Mouse (Mus musculus) hindbrain, embryonic 10.5 days (tissue): ENCODE measurements around the gene Dok3. TPM values are rescaled to one million over a fixed set of nuclear protein-coding genes. Genes with fewer than 3 reads are reported as not detected.

Experiments used
- DNase-seq: peaks from one replicate; pipeline ENCODE4 v3.0.0-alpha.2; 2017; ENCODE audit warnings: low spot score
- H3K27ac ChIP-seq: fragments of 300-500 bp; sonication (generic); 2 replicates; pipeline ENCODE4 v1.5.1; 2016; ENCODE audit warnings: mild to moderate bottlenecking, moderate library complexity
- H3K27me3 ChIP-seq: fragments of 300-500 bp; sonication (generic); 2 replicates; pipeline ENCODE4 v1.6.1; 2016; ENCODE audit warnings: mild to moderate bottlenecking; ENCODE audit not compliant: poor library complexity, insufficient read depth, severe bottlenecking
- H3K36me3 ChIP-seq: fragments of 300-500 bp; sonication (generic); 2 replicates; pipeline ENCODE4 v1.6.1; 2016; ENCODE audit warnings: mild to moderate bottlenecking, moderate library complexity
- H3K4me1 ChIP-seq: fragments of 300-500 bp; sonication (generic); replicated peaks from 2 replicates; pipeline ENCODE4 v1.6.1; 2016; ENCODE audit warnings: mild to moderate bottlenecking
- H3K4me3 ChIP-seq: fragments of 300-500 bp; sonication (generic); 2 replicates; pipeline ENCODE4 v1.5.1; 2016; ENCODE audit warnings: mild to moderate bottlenecking, moderate library complexity
- H3K9me3 ChIP-seq: fragments of 300-500 bp; sonication (generic); 2 replicates; pipeline ENCODE4 v1.6.1; 2016; ENCODE audit warnings: mild to moderate bottlenecking, moderate library complexity
- WGBS: fragments of 180-500 bp; shearing (Covaris S2); methylation state at CpG from one replicate; pipeline ENCODE4 v1.1.7; 2016; 5-methylcytosine and 5-hydroxymethylcytosine counted together
- polyA plus RNA-seq: library from polyadenylated mRNA; unstranded; fragments of >200 nt; fragmentation: Nextera tagmentation; extraction: Ambion mirVana; gene quantifications from 2 replicates; pipeline ENCODE4 v1.2.1, GENCODE M21; 2016

Gene Dok3
- polyA plus RNA-seq, 1 experiment from 2014 or later: 3.9 TPM

DNA sequence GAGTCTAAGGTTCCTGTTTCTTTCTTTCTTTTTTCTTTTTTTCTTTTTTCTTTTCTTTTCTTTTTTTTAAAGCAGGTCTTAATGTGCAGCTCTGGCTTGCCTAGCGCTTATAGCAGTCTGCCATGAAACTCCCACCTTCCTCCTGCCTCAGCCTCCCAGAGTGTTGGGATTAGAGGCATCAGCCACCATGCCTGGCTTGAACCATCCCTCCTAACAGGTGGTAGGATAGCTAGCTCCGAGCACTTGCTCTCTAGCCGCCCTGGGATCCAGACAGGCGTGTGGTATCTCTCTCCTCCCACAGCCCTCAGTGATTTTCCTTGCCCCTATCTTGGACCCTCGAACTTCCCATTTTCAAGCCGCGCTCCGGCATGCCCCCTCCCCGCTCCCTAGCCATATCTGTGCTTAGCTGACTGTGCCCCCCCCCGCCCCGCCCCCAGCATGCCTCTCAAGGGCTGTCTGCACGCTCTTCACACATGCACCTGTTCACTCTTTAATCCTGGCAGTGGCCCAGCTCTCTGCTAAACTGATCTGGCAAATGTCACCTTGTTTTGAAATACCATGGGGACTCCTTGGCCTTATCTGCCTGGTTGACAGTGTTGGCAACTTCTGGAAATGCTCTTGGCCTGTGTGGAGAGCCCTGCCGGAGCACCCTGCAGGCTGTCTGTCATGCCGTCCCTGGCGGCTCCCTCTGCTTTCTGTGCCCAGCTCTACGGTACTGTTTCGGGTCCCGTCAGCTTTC, 34.0 kb downstream of the Dok3 start:
- Histone ChIP-seq H3K4me1 (peaks cover 32% of the 10 kb centered on the region), H3K27ac (no peak overlapping the region), H3K4me3 (no peak overlapping the region), H3K27me3 (peaks cover 8% of the 10 kb centered on the region; the same call in 1 of the 2 replicates), H3K9me3 (no peaks in the 10 kb centered on the region), H3K36me3 (peaks cover 26% of the 10 kb centered on the region)
- no peak for DNase-seq
- 25% methylated on average over 18 of the region's 18 CpGs for WGBS

DNA sequence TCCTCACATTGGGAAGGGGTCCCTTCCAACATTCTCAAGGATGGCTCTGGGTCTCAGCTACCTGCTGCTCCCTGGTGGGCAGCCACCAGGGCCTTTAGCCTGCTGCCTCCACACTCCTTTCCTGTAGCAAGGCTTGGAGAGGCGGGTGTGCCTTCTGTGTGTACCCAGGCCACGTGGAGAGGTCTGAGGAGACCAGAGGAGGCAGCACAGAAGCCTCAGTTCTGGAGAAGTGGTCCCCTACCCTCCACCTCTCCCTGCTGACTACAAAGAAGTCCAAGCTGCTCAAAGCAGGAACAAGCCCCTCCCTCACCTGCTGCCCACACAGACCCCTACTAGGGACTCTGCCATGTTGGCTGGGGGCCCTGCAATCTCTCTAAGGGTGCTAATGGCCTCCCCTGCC, 34.8 kb downstream of the Dok3 start:
- H3K36me3 ChIP-seq: peaks cover 23% of the 10 kb centered on the region
- H3K9me3 ChIP-seq: no peaks in the 10 kb centered on the region
- peak overlapping the region; percentile 45 for H3K27ac ChIP-seq
- 33% methylated on average over 2 of the region's 2 CpGs for WGBS
- peaks cover 32% of the 10 kb centered on the region for H3K4me1 ChIP-seq
- no peak overlapping the region for H3K4me3 ChIP-seq
- H3K27me3 ChIP-seq: peaks cover 8% of the 10 kb centered on the region; the same call in 1 of the 2 replicates
- DNase-seq: no peak

DNA sequence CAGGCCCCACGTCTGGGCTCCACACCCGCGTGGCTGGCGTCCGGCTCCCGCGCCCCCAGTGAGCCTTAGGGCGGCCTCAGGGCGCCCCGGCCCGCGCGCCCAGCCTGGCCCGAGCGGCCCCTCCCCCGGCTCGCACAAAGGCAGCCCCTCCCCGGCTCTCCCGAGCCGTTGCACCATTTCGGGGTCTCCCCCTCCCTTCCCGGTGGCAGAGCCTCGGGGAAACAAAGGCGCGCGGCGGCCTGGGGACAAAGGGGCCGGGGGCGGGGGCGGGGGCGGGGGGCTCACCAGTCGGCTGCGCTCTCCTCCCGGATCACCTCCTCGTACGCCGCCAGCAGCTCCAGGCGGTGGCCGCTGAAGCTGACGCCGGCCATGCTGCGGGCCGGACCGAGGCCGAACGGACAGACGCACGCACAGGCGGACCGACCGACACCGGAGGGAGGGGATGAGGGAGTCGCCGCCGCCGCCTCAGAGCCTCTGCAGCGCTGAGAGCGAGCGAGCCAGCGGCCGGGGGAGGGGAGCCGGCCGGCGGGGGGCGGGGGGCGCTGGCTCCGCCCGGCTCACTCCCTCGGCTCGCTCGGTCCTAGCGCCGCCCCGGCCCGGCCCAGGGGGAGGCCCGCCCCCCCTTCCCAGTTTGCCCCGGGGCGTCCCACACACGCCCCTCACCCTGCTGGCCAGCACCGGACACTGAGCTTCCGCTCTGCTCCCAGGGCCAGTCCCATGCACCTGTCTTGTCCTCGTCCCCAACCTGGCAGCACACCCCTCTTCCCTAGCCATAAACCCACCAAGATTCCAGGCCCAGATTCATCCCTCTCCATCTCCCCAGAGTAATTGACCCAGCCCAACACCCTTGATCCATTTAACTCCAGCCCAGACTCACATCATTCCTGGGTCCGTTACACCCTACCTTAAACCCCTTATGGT, 41.3 kb downstream of the Dok3 start, which contains the start of gene Dbn1:
Gene Dbn1, minus strand, starts transcription at position 534 of the 921 bp plus-strand sequence.
- under 1% methylated on average over 65 of the region's 83 CpGs for WGBS

DNA sequence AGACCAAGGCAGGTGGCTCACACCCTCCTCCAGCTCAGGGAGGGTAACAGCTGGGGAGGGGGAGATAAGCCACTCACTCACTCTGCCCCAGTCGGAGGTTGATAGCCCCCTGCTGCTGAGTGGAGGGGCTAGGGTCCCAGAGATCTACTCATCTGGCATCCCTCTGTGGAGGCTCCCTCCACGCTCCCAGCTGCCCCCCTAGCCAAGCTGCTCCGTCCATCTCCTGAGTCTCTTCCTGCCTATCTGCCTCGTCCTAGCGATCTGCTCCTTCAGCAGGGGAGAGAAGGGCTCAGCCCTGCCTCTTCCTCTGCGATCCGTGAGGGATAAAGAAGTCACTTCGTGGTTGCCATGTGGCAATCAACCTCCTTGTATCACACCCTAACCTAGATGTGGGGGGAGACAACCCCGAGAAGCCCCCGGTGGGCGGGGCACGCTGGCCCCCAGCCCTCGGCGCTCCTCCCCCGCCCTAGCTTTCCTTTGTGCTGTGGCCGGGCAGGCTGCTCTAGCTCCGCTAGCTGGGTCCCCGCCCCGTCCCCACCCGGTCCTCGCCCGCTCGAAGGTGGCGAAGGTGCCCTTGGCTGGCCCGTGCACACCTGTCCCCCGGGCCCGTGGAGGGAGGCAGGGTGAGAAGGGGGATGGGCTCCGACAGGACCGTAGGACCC, 42.0 kb downstream of the Dok3 start:
- H3K27ac ChIP-seq: peak overlapping the region; percentile 100
- H3K36me3 ChIP-seq: peaks cover 31% of the 10 kb centered on the region
- H3K4me1 ChIP-seq: peaks cover 69% of the 10 kb centered on the region
- peak; percentile 78 for DNase-seq
- H3K9me3 ChIP-seq: no peaks in the 10 kb centered on the region
- H3K4me3 ChIP-seq: peak overlapping the region; percentile 98
- under 1% methylated on average over 29 of the region's 29 CpGs for WGBS
- 0 out of 2 replicates have a peak, but pooled peaks cover 3% of the 10 kb centered on the region for H3K27me3 ChIP-seq

More for the DNA sequence above, 41.3 kb downstream of the Dok3 start, which contains the start of gene Dbn1:
- Histone ChIP-seq H3K4me3 (peak within 1 kb of the TSS; percentile 98), H3K27me3 (0 out of 2 replicates have a peak, but pooled peaks cover 3% of the 10 kb centered on the region), H3K27ac (peak within 1 kb of the TSS; percentile 100), H3K9me3 (no peaks in the 10 kb centered on the region), H3K36me3 (peaks cover 23% of the 10 kb centered on the region), H3K4me1 (peaks cover 63% of the 10 kb centered on the region)
- DNase-seq: peak; percentile 84

DNA sequence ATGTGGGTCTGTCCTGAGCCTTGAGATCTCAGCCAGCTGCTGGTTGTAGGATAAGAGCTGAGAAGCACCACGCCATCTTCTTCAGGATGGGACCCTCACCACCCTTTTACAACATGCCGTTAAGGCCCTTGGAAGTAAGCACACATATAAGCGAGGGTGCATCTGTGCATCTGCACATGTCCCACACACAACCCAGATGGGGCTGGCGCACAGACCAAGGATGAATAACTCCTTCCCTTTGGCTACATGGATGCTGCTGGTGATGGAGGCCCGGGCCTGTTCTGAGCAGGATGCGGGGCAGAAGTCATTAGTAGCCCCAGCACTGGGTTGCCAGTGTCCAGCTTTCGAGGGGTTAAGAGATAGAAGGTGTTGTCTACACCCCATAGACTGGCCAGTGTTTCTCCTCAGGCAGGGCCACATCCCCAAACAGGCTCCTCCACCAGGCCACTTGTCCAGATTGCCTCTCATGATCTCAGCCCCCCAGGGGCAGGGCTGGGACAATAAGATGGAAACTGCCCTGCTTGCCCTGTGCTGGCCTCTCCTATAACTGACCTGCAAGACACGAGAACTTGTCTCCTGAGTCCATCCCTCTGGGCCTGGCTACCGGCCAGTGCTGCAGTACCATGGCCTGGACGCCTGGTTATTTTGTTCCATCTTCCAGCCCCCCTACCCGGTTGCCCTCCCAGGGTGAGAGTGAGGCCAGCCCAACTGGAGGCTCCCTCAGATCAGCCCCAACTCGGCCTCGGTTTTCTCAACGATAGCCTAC, 42.9 kb downstream of the Dok3 start:
- Histone ChIP-seq H3K4me3 (peak overlapping the region; percentile 98), H3K36me3 (peaks cover 39% of the 10 kb centered on the region), H3K27ac (peak overlapping the region; percentile 100), H3K4me1 (peaks cover 69% of the 10 kb centered on the region), H3K9me3 (no peaks in the 10 kb centered on the region), H3K27me3 (no peaks in the 10 kb centered on the region)
- DNase-seq: peak; percentile 45
- WGBS: 38% methylated on average over 14 of the region's 14 CpGs

DNA sequence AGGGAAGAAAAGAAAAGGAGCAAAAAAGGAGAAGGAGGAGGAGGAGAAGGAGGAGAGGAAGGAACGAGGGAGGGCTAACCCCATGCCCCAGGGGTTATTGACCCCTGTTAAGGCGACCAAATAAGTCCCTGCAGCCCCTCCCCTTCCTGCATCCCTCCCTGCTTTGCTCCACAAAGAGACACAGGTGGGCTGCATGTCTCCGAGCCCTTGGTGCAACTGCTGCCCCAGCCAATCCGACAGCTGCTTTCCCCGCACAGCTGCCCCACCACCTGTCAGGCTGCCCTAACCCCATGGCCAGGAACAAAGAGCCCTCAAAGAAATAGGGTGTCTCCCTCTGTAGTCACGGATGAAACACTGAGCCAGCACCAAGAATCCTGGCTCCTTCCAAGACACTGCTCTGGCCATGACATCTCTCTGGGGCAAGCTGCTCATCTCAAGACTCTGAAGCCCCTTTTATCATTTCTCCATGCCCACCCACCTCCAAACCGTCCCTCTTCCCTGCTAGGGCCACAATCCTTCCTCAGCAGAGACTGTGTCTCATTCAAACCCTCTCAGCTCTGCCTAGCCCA, 44.5 kb downstream of the Dok3 start:
- DNase-seq: peak; percentile 39
- H3K4me1 ChIP-seq: peaks cover 69% of the 10 kb centered on the region
- peak overlapping the region; percentile 98 for H3K4me3 ChIP-seq
- peak overlapping the region; percentile 100 for H3K27ac ChIP-seq
- peaks cover 55% of the 10 kb centered on the region for H3K36me3 ChIP-seq
- WGBS: 17% methylated on average over 7 of the region's 7 CpGs
- H3K27me3 ChIP-seq: no peaks in the 10 kb centered on the region
- H3K9me3 ChIP-seq: no peaks in the 10 kb centered on the region

DNA sequence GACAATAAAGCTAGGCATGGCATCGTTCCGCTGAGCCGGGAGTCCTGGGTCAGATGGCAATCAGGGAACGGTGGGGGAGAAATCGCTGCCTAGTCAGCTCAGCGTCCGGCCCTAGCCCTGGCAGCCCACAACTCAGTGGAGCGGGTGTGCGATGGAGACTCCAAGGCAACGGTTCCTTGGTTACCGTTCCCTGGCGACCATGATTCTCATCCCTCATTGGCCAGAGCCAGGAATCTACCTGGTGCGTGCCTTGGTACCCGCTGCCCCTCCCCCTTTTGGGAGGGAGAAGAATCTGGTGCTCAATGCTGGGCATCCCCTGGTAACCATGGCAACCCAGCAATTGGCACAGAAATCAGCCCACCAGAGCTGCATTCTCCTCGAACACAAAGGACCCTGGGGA, 45.5 kb downstream of the Dok3 start:
- H3K4me1 ChIP-seq: peaks cover 65% of the 10 kb centered on the region
- peak overlapping the region; percentile 98 for H3K4me3 ChIP-seq
- 22% methylated on average over 15 of the region's 15 CpGs for whole genome bisulfite sequencing
- H3K36me3 ChIP-seq: peaks cover 65% of the 10 kb centered on the region
- peak overlapping the region; percentile 100 for H3K27ac ChIP-seq
- DNase-seq: peak; percentile 84
- no peaks in the 10 kb centered on the region for H3K27me3 ChIP-seq
- no peaks in the 10 kb centered on the region for H3K9me3 ChIP-seq

DNA sequence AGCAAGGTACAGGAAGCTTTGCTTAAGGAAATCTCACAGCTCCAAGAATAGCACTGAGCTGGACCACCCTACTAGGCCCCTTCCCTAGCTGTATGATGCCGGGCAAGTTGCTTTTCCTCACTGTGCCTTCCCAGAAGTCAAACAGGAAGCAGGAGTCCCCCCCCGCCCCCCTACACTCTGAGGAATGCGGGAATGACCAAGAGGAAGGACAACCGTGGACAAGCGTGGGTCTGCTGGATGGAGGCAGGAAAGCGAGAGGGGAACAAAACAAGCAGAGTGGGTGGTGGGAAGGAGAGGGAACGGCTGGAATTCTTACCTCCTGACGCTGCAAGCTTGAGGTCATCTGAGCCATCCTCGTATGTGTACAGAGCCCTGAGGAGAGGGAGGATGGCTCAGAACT, 46.0 kb downstream of the Dok3 start:
- peak overlapping the region; percentile 98 for H3K4me3 ChIP-seq
- peak overlapping the region; percentile 100; the same call in 1 of the 2 replicates for H3K27ac ChIP-seq
- H3K9me3 ChIP-seq: no peaks in the 10 kb centered on the region
- 40% methylated on average over 9 of the region's 9 CpGs for WGBS
- DNase-seq: no peak
- H3K36me3 ChIP-seq: peaks cover 69% of the 10 kb centered on the region
- peaks cover 60% of the 10 kb centered on the region for H3K4me1 ChIP-seq
- no peaks in the 10 kb centered on the region for H3K27me3 ChIP-seq

DNA sequence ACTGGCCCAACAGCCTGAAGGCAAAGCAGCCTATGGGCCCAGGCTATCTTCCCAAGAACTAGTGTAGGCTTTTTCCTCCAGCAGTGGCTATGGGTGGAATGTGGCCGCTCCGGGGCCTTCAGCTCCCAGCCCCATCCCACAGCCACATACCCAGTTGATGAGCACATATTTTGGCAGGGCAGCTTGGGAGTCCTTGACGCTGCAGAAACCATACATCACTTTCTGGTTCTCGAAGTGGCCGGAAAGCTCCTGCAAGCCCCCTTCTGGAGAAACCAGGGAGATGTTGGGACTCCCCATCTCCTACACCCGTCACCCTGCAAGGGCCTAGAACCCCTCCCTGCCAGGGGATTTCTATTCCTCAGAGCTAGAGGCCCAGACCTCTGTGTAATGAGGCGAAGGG, 46.6 kb downstream of the Dok3 start:
- H3K36me3 ChIP-seq: peaks cover 75% of the 10 kb centered on the region
- 0 out of 2 replicates have a peak overlapping the region, but pooled peaks have one; percentile 41 for H3K27ac ChIP-seq
- H3K4me1 ChIP-seq: peaks cover 56% of the 10 kb centered on the region
- no peaks in the 10 kb centered on the region for H3K27me3 ChIP-seq
- peak overlapping the region; percentile 98; the same call in 1 of the 2 replicates for H3K4me3 ChIP-seq
- DNase-seq: no peak
- 93% methylated on average over 7 of the region's 7 CpGs for WGBS
- H3K9me3 ChIP-seq: no peaks in the 10 kb centered on the region

DNA sequence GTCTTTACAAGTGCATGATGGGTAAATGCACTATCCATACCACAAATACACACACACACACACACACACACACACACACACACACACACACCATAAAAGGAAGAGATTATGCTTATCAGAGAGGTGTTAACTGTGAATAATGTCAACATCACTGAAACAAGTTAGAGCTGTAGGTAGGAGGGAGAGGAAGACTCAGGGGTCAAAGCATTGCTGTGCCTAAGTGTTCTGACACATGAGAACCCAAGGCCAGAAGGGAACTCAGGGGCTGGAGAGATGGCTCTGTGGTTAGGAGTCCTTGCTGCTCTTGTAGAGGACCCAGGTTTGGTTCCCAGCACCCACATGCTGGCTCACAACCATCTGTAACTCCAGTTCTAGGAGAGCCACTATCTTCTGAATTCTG, 49.2 kb downstream of the Dok3 start:
- no peaks in the 10 kb centered on the region for H3K27me3 ChIP-seq
- no peaks in the 10 kb centered on the region for H3K9me3 ChIP-seq
- H3K4me1 ChIP-seq: peaks cover 53% of the 10 kb centered on the region
- DNase-seq: no peak
- peaks cover 87% of the 10 kb centered on the region for H3K36me3 ChIP-seq
- H3K27ac ChIP-seq: no peak overlapping the region
- no peak overlapping the region for H3K4me3 ChIP-seq

DNA sequence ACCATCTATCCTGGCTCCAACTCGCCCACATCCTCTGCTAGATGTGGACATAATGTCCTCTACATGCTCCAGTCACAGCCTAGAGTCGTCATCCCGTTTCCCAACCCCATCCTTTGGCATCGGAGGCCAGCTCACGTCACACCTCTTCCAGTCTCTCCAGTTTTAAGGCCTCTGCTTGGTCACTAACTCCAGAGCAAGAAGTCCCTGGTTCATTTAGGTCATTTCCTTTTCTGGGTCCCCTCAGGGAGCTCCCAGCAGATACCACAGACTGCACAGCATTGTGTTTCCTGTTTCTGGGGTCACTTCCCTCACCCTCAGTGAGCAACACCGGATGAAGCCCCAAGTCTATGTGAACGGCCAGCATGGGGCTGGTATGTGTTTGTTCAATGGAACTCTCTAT, 50.1 kb downstream of the Dok3 start:
- peaks cover 96% of the 10 kb centered on the region for H3K36me3 ChIP-seq
- no peak overlapping the region for H3K27ac ChIP-seq
- H3K27me3 ChIP-seq: no peaks in the 10 kb centered on the region
- DNase-seq: no peak
- WGBS: 84% methylated on average over 7 of the region's 7 CpGs
- peaks cover 53% of the 10 kb centered on the region for H3K4me1 ChIP-seq
- H3K9me3 ChIP-seq: no peaks in the 10 kb centered on the region
- no peak overlapping the region for H3K4me3 ChIP-seq
